Mouse (Mus musculus) hindbrain, embryonic 16.5 days (tissue): ENCODE measurements around the gene Inpp5d. TPM values are rescaled to one million over a fixed set of nuclear protein-coding genes. Genes with fewer than 3 reads are reported as not detected.

Experiments
- ATAC-seq: fragments of 200-750 bp; cut with Nextera tagmentation; 2 replicates; pipeline ENCODE4 v1.8.0; 2017; ENCODE audit warnings: moderate TSS enrichment, moderate library complexity
- H3K27ac ChIP-seq: fragments of 300-500 bp; sonication (generic); 2 replicates; pipeline ENCODE4 v1.5.1; 2014; ENCODE audit warnings: low read depth, mild to moderate bottlenecking, control low read depth, low read length, moderate library complexity
- H3K27me3 ChIP-seq: fragments of 300-500 bp; sonication (generic); replicated peaks from 2 replicates; pipeline ENCODE4 v1.6.1; 2014; ENCODE audit warnings: low read length; ENCODE audit not compliant: control insufficient read depth, insufficient read depth
- H3K36me3 ChIP-seq: fragments of 300-500 bp; sonication (generic); 2 replicates; pipeline ENCODE4 v1.6.1; 2014; ENCODE audit warnings: mild to moderate bottlenecking, low read length, moderate library complexity, mixed read lengths; ENCODE audit not compliant: control insufficient read depth, insufficient read depth
- H3K4me1 ChIP-seq: fragments of 300-500 bp; sonication (generic); 2 replicates; pipeline ENCODE4 v1.6.1; 2014; ENCODE audit warnings: low read depth, low read length; ENCODE audit not compliant: control insufficient read depth, insufficient read depth
- H3K4me2 ChIP-seq: fragments of 300-500 bp; sonication (generic); 2 replicates; pipeline ENCODE4 v1.6.1; 2014; ENCODE audit warnings: mild to moderate bottlenecking, low read length, control low read depth, moderate library complexity
- H3K4me3 ChIP-seq: fragments of 300-500 bp; sonication (generic); 2 replicates; pipeline ENCODE4 v1.5.1; 2014; ENCODE audit warnings: mild to moderate bottlenecking, low read length, control low read depth, moderate library complexity
- H3K9ac ChIP-seq: fragments of 300-500 bp; sonication (generic); 2 replicates; pipeline ENCODE4 v1.6.1; 2014; ENCODE audit warnings: low read depth, mild to moderate bottlenecking, control low read depth, low read length, moderate library complexity
- H3K9me3 ChIP-seq: fragments of 300-500 bp; sonication (generic); 2 replicates; pipeline ENCODE4 v1.6.1; 2014; ENCODE audit warnings: mild to moderate bottlenecking, low read length, moderate library complexity; ENCODE audit not compliant: control insufficient read depth
- WGBS: fragments of 180-500 bp; shearing (Covaris S2); extraction: QIAGEN DNeasy Blood & Tissue Kit; methylation state at CpG from one replicate; pipeline ENCODE4 v1.1.7; 2014; 5-methylcytosine and 5-hydroxymethylcytosine counted together
- polyA plus RNA-seq: library from polyadenylated mRNA; unstranded; fragments of >200 nt; fragmentation: Nextera tagmentation; extraction: Ambion mirVana; gene quantifications from 2 replicates; pipeline ENCODE4 v1.2.1, GENCODE M21; 2015

Gene Inpp5d
- polyA plus RNA-seq, 1 experiment from 2014 or later = 3.2 TPM

DNA sequence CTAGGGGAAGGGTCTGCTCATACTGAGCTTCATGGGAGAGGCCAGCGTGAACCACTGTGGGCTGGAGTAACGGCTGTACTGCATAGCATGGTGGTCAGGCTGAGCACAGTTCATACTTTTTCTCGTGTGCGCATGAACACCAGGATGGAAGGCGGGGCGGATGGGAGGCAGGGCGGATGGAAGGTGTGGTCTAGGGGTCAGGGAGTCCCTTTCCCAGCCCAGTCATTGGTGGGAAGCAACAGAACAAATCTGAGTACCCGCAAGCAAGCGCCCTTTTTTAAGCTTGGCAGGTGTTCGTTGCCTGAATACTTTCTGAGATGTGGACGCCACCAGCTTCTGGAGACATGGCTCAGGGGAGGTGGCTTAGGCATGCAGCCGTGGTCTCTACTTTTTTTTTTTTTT, 16.6 kb downstream of the Inpp5d start:
- Histone ChIP-seq H3K4me2 (no peak overlapping the region), H3K36me3 (no peaks in the 10 kb centered on the region), H3K9ac (no peak overlapping the region), H3K27me3 (no peaks in the 10 kb centered on the region), H3K4me1 (no peaks in the 10 kb centered on the region), H3K9me3 (no peaks in the 10 kb centered on the region), H3K27ac (no peak overlapping the region), H3K4me3 (no peak overlapping the region)
- WGBS = 82% methylated on average over 12 of the region's 12 CpGs
- ATAC-seq = no peak

GRCm38 (mm10) chr1:87637121-87637877, 17.2 kb downstream of the Inpp5d start:
- Histone ChIP-seq H3K27me3 (no peaks in the 10 kb centered on the region), H3K27ac (no peak overlapping the region), H3K9me3 (no peaks in the 10 kb centered on the region), H3K4me3 (no peak overlapping the region), H3K4me1 (no peaks in the 10 kb centered on the region), H3K4me2 (no peak overlapping the region), H3K36me3 (no peaks in the 10 kb centered on the region), H3K9ac (no peak overlapping the region)
- ATAC-seq = peak; percentile 34
- WGBS = 86% methylated on average over 4 of the region's 4 CpGs

- ATAC-seq = no peak
These were observed 17.9 kb downstream of the Inpp5d start for GRCm38 (mm10) chr1:87637878-87638600.

GRCm38 (mm10) chr1:87639724-87640123, 19.6 kb downstream of the Inpp5d start:
- no peak for ATAC-seq
- Histone ChIP-seq H3K27me3 (no peaks in the 10 kb centered on the region), H3K4me3 (no peak overlapping the region), H3K4me1 (no peaks in the 10 kb centered on the region), H3K4me2 (no peak overlapping the region), H3K9ac (no peak overlapping the region), H3K9me3 (no peaks in the 10 kb centered on the region), H3K27ac (peak overlapping the region; percentile 52; the same call in 1 of the 2 replicates), H3K36me3 (no peaks in the 10 kb centered on the region)
- WGBS = 91% methylated on average over 8 of the region's 8 CpGs

More at GRCm38 (mm10) chr1:87637878-87638600, 17.9 kb downstream of the Inpp5d start:
- H3K9me3 ChIP-seq = no peaks in the 10 kb centered on the region
- H3K4me1 ChIP-seq = no peaks in the 10 kb centered on the region
- no peaks in the 10 kb centered on the region for H3K36me3 ChIP-seq
- H3K4me2 ChIP-seq = no peak overlapping the region
- 92% methylated on average over 4 of the region's 4 CpGs for WGBS
- H3K27me3 ChIP-seq = no peaks in the 10 kb centered on the region
- H3K9ac ChIP-seq = no peak overlapping the region
- H3K27ac ChIP-seq = no peak overlapping the region
- no peak overlapping the region for H3K4me3 ChIP-seq

- no peak overlapping the region for H3K4me2 ChIP-seq
- H3K9ac ChIP-seq = no peak overlapping the region
- no peaks in the 10 kb centered on the region for H3K4me1 ChIP-seq
- WGBS = 77% methylated on average over 17 of the region's 17 CpGs
- H3K9me3 ChIP-seq = no peaks in the 10 kb centered on the region
- no peaks in the 10 kb centered on the region for H3K36me3 ChIP-seq
- no peaks in the 10 kb centered on the region for H3K27me3 ChIP-seq
- peak overlapping the region; percentile 52; the same call in 1 of the 2 replicates for H3K27ac ChIP-seq
- H3K4me3 ChIP-seq = no peak overlapping the region
- ATAC-seq = no peak
These were observed 20.1 kb downstream of the Inpp5d start for GRCm38 (mm10) chr1:87640165-87640661.

- no peak for ATAC-seq
- Histone ChIP-seq H3K36me3 (no peaks in the 10 kb centered on the region), H3K9me3 (no peaks in the 10 kb centered on the region), H3K4me1 (no peaks in the 10 kb centered on the region), H3K27ac (no peak overlapping the region), H3K9ac (no peak overlapping the region), H3K27me3 (no peaks in the 10 kb centered on the region), H3K4me3 (no peak overlapping the region), H3K4me2 (no peak overlapping the region)
- 87% methylated on average over 7 of the region's 7 CpGs for WGBS
These were observed 22.9 kb downstream of the Inpp5d start for GRCm38 (mm10) chr1:87643016-87643415.

DNA sequence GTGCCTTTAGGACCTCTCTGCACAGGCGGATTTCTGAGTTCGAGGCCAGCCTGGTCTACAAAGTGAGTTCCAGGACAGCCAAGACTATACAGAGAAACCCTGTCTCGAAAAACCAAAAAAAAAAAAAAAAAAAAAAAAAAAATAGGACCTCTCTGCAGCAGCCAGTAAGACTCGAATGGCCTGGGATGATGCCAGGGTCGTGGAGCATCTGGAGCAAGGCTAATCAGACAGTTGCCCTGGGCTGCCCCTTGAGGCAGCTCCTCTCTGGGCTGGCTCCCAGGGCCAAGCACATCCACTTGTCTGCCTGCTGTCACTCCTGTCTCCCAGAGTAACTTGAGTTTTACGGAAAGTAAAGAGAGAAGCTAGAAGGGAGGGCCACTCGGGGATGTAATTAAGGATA, 24.9 kb downstream of the Inpp5d start:
- H3K36me3 ChIP-seq = no peaks in the 10 kb centered on the region
- WGBS = 68% methylated on average over 6 of the region's 7 CpGs
- no peak overlapping the region for H3K4me3 ChIP-seq
- H3K9ac ChIP-seq = no peak overlapping the region
- H3K27me3 ChIP-seq = no peaks in the 10 kb centered on the region
- H3K4me1 ChIP-seq = no peaks in the 10 kb centered on the region
- H3K4me2 ChIP-seq = no peak overlapping the region
- ATAC-seq = no peak
- no peak overlapping the region for H3K27ac ChIP-seq
- H3K9me3 ChIP-seq = no peaks in the 10 kb centered on the region

GRCm38 (mm10) chr1:87645748-87646147, 25.6 kb downstream of the Inpp5d start:
- no peaks in the 10 kb centered on the region for H3K27me3 ChIP-seq
- no peaks in the 10 kb centered on the region for H3K9me3 ChIP-seq
- H3K36me3 ChIP-seq = no peaks in the 10 kb centered on the region
- no peak overlapping the region for H3K4me3 ChIP-seq
- H3K27ac ChIP-seq = no peak overlapping the region
- no peak overlapping the region for H3K9ac ChIP-seq
- no peak for ATAC-seq
- WGBS = 85% methylated on average over 6 of the region's 6 CpGs
- no peaks in the 10 kb centered on the region for H3K4me1 ChIP-seq
- no peak overlapping the region for H3K4me2 ChIP-seq

DNA sequence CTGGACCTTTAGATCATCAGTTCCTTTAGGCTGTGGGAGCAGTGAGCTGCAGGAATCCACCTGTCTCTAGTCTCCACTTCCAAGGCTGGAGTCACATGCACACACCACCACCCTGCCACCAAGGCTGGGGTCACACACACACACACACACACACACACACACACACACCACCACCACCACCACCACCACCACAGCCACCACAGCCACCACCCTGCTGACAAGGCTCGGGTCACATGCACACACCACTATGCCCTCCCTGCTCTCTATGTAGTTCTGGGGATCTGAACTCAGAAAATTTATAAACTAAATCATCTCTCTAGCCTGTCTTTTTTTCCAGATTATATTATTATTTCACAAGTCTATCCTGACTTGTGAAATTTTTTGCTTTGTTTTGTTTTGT, 27.7 kb downstream of the Inpp5d start:
- no peaks in the 10 kb centered on the region for H3K36me3 ChIP-seq
- no peaks in the 10 kb centered on the region for H3K9me3 ChIP-seq
- 85% methylated on average over 1 of the region's 1 CpGs for WGBS
- H3K27ac ChIP-seq = no peak overlapping the region
- ATAC-seq = no peak
- H3K4me2 ChIP-seq = no peak overlapping the region
- H3K4me1 ChIP-seq = no peaks in the 10 kb centered on the region
- no peak overlapping the region for H3K9ac ChIP-seq
- no peak overlapping the region for H3K4me3 ChIP-seq
- H3K27me3 ChIP-seq = no peaks in the 10 kb centered on the region
